Mouse (Mus musculus): ENCODE data around the gene Sgf29.

GRCm38 (mm10) chr7:126695631-126696207, 46.6 kb downstream of the Sgf29 start, which contains the start of gene Slx1b:
- peak; percentile 82; the same call in 1 of the 2 replicates for TF ChIP-seq EP300 (IDR thresholded peaks at IDR 0.05; ENCODE audit: insufficient read depth, low read depth, low read length)
- peak; percentile 55 for TF ChIP-seq POLR2A (IDR thresholded peaks at IDR 0.05; ENCODE audit: insufficient read depth, low read depth, low read length)
- TF ChIP-seq CTCF (IDR thresholded peaks at IDR 0.05): peak; percentile 93
